Mouse (Mus musculus): ENCODE data around the gene Pax3.
A peak's percentile ranks its signal among the peaks of the same experiment; 100 is the strongest.

Pax3 gene

GRCm38 (mm10) chr1:78172334-78172733 is 24.6 kb downstream of the Pax3 start:
- no peak for DNase-seq (ENCODE audit: inconsistent ontology term)

- no peak for DNase-seq (ENCODE audit: inconsistent ontology term)
Measured at GRCm38 (mm10) chr1:78171671-78172070, 25.3 kb downstream of the Pax3 start.

- DNase-seq (ENCODE audit: inconsistent ontology term): no peak
Measured at GRCm38 (mm10) chr1:78170771-78171170, 26.2 kb downstream of the Pax3 start.

DNA sequence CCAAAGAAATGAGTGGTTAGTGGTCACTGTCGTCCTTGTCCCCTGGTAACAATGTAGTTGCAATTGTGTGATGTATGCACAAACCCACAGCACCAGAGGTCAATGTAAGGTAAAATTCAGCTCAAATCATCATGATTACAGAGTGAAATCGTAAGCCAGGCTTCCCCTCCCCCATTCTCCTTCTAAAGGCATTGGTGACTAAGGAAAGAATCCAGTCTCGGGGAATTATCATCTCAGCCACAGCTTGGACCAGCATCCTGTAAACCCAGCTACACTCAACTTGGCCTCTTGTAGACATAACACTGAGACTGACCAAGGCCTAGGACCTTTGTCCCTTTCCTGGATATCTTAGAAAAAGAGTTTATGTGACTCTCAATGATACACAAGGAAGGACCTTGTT is 28.1 kb downstream of the Pax3 start:
- DNase-seq (ENCODE audit: inconsistent ontology term): no peak

- no peak for DNase-seq (ENCODE audit: inconsistent ontology term)
Measured at GRCm38 (mm10) chr1:78167577-78168286, 29.2 kb downstream of the Pax3 start.

- DNase-seq (ENCODE audit: inconsistent ontology term): no peak
Measured at GRCm38 (mm10) chr1:78161745-78162144, 35.2 kb downstream of the Pax3 start.

DNA sequence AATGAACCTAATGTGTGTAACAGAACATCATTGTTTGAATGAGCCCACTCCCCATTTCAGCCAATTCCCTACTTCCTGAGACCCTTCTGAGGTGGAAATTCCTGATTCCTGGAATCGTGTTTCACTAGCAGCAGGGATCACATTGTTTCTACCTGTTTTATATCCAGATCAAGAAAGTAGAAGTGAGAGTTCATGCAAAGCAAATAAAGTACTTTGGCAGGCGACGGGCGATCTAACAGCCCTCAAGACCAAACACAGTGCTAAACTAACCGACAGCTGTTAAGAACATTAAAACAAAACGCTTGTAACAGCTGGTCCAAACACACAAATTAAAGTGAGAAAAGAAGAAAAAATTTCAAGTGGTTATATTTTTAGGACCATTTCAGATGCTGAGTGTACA is 39.0 kb downstream of the Pax3 start:
- no peak for DNase-seq (ENCODE audit: inconsistent ontology term)

- DNase-seq (ENCODE audit: inconsistent ontology term): no peak
Measured at GRCm38 (mm10) chr1:78155796-78156195, 41.1 kb downstream of the Pax3 start.

GRCm38 (mm10) chr1:78148011-78148623 is 48.8 kb downstream of the Pax3 start:
- DNase-seq (ENCODE audit: inconsistent ontology term): peak; percentile 44

- DNase-seq (ENCODE audit: inconsistent ontology term): no peak
Measured at GRCm38 (mm10) chr1:78143403-78143802, 53.5 kb downstream of the Pax3 start.

DNA sequence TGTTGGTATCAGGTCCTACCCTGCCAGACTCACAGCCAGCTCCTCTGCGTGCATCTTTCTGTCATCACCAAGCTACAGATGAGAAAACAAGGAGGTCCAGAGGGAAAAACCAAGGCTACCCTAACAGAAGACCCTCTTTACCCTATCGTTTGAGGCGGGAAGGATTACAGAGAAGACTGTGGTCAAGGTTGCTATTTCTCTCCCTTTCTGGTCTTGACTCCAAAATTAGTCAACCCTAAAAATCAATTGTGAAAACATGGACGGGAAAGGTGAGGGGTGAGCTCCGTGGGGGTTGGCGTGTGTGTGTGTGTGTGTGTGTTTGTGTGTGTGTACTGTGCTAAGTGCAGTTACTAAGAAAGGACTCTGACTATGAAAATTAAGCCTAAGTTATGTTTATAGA is 54.0 kb downstream of the Pax3 start:
- no peak for DNase-seq (ENCODE audit: inconsistent ontology term)

DNA sequence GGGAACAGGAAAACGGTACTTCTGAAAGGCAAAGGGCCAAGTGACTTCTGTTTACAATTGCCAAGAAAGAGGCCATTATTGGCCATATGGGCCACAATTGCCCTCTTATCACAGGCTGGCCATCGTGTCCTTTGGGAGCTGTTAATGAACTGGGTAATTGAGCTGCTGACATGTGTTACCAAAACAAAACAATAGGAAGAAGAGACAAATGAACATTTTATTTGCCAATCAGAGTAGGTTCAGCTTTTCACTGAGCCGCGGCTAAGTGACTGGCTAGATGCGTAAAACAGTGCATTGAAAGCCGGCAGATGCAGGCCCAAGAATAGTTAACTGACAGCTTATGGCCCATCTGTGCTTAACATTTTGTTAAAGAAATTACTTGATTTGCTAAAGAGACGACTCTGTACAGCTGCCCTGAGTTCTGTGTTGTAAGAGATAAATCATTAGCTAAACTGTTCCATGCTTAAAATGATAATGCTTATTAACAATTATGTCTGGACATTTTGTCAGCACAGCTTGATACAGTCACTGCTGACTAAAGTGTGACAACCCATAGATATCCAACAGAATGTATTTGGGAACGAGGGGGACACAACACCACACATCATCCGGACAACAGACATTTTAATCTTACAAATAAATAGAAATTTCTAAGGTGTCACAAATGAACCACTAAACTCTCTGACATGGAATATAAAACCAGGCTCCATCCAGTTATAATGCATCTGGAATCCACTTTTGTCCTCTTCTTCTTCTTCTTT is 55.0 kb downstream of the Pax3 start:
- no peak for DNase-seq (ENCODE audit: inconsistent ontology term)

- no peak for DNase-seq (ENCODE audit: inconsistent ontology term)
Measured at GRCm38 (mm10) chr1:78141314-78141713, 55.6 kb downstream of the Pax3 start.

DNA sequence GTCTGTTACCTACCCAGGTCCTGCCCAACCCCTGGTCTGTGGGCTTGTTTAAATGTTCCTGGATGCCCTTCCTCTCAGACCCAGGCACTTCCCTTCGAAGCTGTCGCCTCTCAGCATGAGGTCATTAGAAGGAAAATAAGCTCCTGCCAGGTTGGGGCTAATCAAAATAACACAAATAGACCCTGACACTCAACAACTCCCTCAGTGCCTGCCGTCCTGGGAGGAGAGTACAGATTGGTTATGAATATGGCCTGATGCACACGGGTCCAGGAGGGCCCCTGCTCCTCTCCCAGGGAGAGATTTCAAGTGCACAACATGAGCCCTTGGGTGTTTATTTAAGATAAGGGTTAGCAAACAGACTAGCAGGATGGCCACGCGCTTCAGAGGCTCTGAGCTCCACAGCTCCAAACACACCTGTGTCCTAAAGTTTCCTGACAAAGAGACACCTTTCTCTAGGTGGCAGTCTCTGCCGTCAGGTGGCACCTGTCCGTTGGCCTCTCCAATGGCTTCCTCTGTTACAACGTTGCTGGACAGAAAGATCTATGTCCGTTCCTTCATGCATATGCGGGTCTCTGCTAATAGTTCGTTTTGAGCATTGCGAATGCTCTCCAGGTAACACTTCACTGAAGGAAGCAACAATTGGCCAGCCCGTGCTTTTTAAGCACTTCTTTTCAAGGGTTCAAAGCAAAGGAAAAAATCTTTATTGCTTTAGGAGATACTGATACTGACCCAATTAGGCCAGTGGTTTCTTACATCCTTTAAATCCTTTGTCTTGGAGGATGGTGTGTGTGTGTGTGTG is 56.2 kb downstream of the Pax3 start:
- DNase-seq (ENCODE audit: inconsistent ontology term): no peak

- DNase-seq (ENCODE audit: inconsistent ontology term): no peak
Measured at GRCm38 (mm10) chr1:78139287-78139686, 57.6 kb downstream of the Pax3 start.

GRCm38 (mm10) chr1:78129267-78129666 is 67.7 kb downstream of the Pax3 start:
- no peak for DNase-seq (ENCODE audit: inconsistent ontology term)

GRCm38 (mm10) chr1:78119899-78120560 is 76.9 kb downstream of the Pax3 start:
- DNase-seq (ENCODE audit: inconsistent ontology term): no peak

DNA sequence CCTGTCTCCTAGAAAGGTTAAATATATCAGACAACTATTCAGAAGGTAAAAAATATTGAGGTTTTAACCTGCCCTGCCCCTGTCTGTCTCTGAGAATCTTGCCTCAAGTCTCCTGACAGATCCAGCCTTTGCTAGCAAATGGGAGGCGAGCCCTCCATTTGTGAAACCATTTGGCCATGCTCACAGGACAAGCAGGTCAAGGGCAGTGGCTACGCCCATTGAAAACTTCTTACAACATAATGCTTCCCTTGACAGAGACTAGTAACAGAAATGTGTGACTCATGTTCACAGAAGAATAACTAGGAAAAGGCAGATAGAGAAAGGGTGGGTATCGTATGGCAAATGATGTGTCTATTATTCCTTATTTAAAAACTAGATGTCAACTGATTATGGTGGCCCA is 80.9 kb downstream of the Pax3 start:
- no peak for DNase-seq (ENCODE audit: inconsistent ontology term)

- DNase-seq (ENCODE audit: inconsistent ontology term): no peak
Measured at GRCm38 (mm10) chr1:78110311-78110710, 86.6 kb downstream of the Pax3 start.

DNA sequence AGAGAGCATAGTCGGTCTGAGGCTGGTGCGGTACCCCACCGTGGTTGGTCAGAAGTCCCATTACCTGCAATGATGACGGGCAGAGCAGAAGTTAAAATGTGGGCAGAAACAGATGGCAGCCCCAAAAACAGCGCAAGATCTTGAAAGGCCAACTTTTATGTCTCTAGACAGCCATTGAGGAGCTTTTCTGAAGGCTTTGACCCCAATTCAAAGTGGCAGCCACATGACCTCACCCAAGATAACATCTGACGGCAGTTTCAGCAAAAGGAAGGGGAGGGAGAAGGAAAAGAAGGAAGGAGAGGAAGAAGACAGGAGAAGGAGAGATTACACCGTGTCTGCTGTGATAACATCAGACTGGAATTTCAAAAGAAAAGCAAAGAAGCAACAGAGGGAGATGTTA is 93.4 kb downstream of the Pax3 start:
- no peak for DNase-seq (ENCODE audit: inconsistent ontology term)

GRCm38 (mm10) chr1:78093619-78094018 is 103.3 kb downstream of the Pax3 start:
- no peak for DNase-seq (ENCODE audit: inconsistent ontology term)

DNA sequence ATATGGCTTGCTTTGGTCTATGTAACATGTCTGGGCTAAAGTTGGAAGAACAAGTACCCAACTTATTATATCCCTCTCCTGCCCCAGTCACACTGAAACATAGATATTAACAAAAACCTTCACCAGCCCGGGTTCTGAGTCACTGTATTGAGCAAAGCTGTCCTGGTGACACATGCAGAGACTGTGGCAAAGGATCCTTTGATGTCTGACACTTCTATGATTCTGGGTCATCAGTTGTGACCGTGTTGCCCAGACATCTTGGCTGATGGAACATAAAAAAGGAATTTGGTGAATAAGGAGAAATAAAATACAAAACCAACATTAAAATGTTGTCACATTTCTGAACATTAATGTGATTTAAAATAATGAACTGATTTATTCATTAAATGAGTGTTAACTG is 108.3 kb downstream of the Pax3 start:
- DNase-seq (ENCODE audit: inconsistent ontology term): peak; percentile 79

Data from Muller cell, postnatal 12 days (primary cell).